Mouse (Mus musculus) intestine, embryonic 16.5 days (tissue): Measurements from ENCODE around the gene Plcd3. TPM values are rescaled to one million over a fixed set of nuclear protein-coding genes. Genes with fewer than 3 reads are reported as not detected.

Experiments
- ATAC-seq: fragments of 200-750 bp; cut with Nextera tagmentation; 2 replicates; pipeline ENCODE4 v1.8.0; 2017; ENCODE audit warnings: moderate TSS enrichment, moderate library complexity
- H3K27ac ChIP-seq: fragments of 300-500 bp; sonication (generic); 2 replicates; pipeline ENCODE4 v1.5.1; 2014; ENCODE audit warnings: mild to moderate bottlenecking, low read length
- H3K27me3 ChIP-seq: fragments of 300-500 bp; sonication (generic); replicated peaks from 2 replicates; pipeline ENCODE4 v1.6.1; 2014; ENCODE audit warnings: low read length, control low read depth, mixed read lengths; ENCODE audit not compliant: control insufficient read depth, insufficient read depth
- H3K36me3 ChIP-seq: fragments of 300-500 bp; sonication (generic); 2 replicates; pipeline ENCODE4 v1.6.1; 2014; ENCODE audit warnings: low read length, control low read depth; ENCODE audit not compliant: control insufficient read depth, insufficient read depth
- H3K4me1 ChIP-seq: fragments of 300-500 bp; sonication (generic); 2 replicates; pipeline ENCODE4 v1.6.1; 2014; ENCODE audit warnings: low read length, control low read depth, mixed read lengths; ENCODE audit not compliant: control insufficient read depth, insufficient read depth
- H3K4me2 ChIP-seq: fragments of 300-500 bp; sonication (generic); 2 replicates; pipeline ENCODE4 v1.6.1; 2014; ENCODE audit warnings: low read depth, low read length, control low read depth
- H3K4me3 ChIP-seq: fragments of 300-500 bp; sonication (generic); 2 replicates; pipeline ENCODE4 v1.5.1; 2014; ENCODE audit warnings: mild to moderate bottlenecking, low read length
- H3K9ac ChIP-seq: fragments of 300-500 bp; sonication (generic); 2 replicates; pipeline ENCODE4 v1.6.1; 2014; ENCODE audit warnings: low read depth, low read length
- H3K9me3 ChIP-seq: fragments of 300-500 bp; sonication (generic); 2 replicates; pipeline ENCODE4 v1.6.1; 2016; ENCODE audit warnings: low read length, control low read depth; ENCODE audit not compliant: control insufficient read depth
- WGBS: fragments of 180-500 bp; shearing (Covaris S2); extraction: QIAGEN DNeasy Blood & Tissue Kit; methylation state at CpG from one replicate; pipeline ENCODE4 v1.1.7; 2014; 5-methylcytosine and 5-hydroxymethylcytosine counted together
- polyA plus RNA-seq: library from polyadenylated mRNA; unstranded; fragments of >200 nt; fragmentation: Nextera tagmentation; extraction: Ambion mirVana; gene quantifications from 2 replicates; pipeline ENCODE4 v1.2.1, GENCODE M21; 2015

The Plcd3 gene
- polyA plus RNA-seq, 1 experiment from 2014 or later = 2.3 TPM

DNA sequence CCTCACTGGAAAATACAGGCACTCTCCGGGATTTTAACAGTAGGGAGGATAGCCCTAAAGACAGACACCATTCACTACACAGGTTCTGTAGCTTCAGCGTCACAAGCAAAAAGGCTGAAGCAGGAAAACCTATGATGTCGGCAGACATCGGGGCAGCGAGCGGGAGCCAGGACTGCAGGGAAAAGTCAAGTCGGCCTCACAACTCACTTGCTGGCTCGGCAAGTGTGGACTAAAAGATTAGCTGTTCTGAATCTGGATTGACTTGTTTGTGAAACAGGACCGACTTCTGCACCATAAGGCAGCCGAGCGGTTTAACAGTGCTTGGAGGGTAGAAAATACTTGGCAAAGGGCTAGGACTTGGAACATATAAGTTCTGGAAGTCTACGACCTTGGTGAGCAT, 11.5 kb upstream of the Plcd3 start:
- no peak for ATAC-seq
- Histone ChIP-seq H3K4me1 (peaks cover 24% of the 10 kb centered on the region), H3K27me3 (no peaks in the 10 kb centered on the region), H3K9me3 (no peaks in the 10 kb centered on the region), H3K9ac (peak overlapping the region; percentile 64; the same call in 1 of the 2 replicates), H3K27ac (peak overlapping the region; percentile 43), H3K36me3 (no peaks in the 10 kb centered on the region), H3K4me2 (no peak overlapping the region), H3K4me3 (no peak overlapping the region)
- 60% methylated on average over 12 of the region's 12 CpGs for WGBS

DNA sequence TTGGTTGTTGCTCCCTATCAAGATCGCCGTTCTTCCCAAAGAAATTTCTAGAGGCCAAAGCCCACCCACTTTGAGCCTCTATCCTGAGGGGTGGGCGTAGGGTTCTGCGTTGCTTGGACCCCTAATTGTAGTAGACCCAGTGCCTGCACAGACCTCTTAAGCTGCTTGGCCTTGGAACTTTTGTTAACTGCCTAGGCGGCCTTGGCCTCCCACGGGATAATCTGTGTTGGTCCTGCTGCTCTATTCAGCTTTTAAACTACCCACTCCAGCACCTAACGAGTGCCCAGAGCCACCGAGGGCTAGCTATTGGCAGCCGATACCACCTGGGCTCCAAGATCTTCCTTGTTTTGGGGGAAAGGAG, 11.1 kb upstream of the Plcd3 start:
- WGBS = 31% methylated on average over 9 of the region's 9 CpGs
- no peak for ATAC-seq
- Histone ChIP-seq H3K9ac (peak overlapping the region; percentile 64), H3K27ac (peak overlapping the region; percentile 43), H3K9me3 (no peaks in the 10 kb centered on the region), H3K4me2 (peak overlapping the region; percentile 79), H3K27me3 (no peaks in the 10 kb centered on the region), H3K4me3 (peak overlapping the region; percentile 47), H3K4me1 (peaks cover 24% of the 10 kb centered on the region), H3K36me3 (no peaks in the 10 kb centered on the region)

GRCm38 (mm10) chr11:103111881-103112551, 10.6 kb upstream of the Plcd3 start:
- Histone ChIP-seq H3K27ac (peak overlapping the region; percentile 43), H3K9ac (peak overlapping the region; percentile 64), H3K4me1 (peaks cover 24% of the 10 kb centered on the region), H3K9me3 (no peaks in the 10 kb centered on the region), H3K36me3 (no peaks in the 10 kb centered on the region), H3K27me3 (no peaks in the 10 kb centered on the region), H3K4me3 (peak overlapping the region; percentile 47), H3K4me2 (peak overlapping the region; percentile 79)
- ATAC-seq = peak; percentile 34
- WGBS = 1% methylated on average over 28 of the region's 28 CpGs

GRCm38 (mm10) chr11:103111301-103111700, 9.8 kb upstream of the Plcd3 start:
- 25% methylated on average over 10 of the region's 10 CpGs for WGBS
- ATAC-seq = no peak
- peak overlapping the region; percentile 47 for H3K4me3 ChIP-seq

GRCm38 (mm10) chr11:103106386-103106785, 4.9 kb upstream of the Plcd3 start:
- Histone ChIP-seq H3K4me1 (peaks cover 29% of the 10 kb centered on the region), H3K9me3 (no peaks in the 10 kb centered on the region), H3K4me3 (no peak overlapping the region), H3K4me2 (no peak overlapping the region), H3K9ac (no peak overlapping the region), H3K27me3 (0 out of 2 replicates have a peak, but pooled peaks cover 4% of the 10 kb centered on the region), H3K36me3 (no peaks in the 10 kb centered on the region), H3K27ac (no peak overlapping the region)
- 65% methylated on average over 4 of the region's 4 CpGs for WGBS
- no peak for ATAC-seq

More at GRCm38 (mm10) chr11:103111301-103111700, 9.8 kb upstream of the Plcd3 start:
- Histone ChIP-seq H3K9me3 (no peaks in the 10 kb centered on the region), H3K27ac (peak overlapping the region; percentile 43), H3K9ac (peak overlapping the region; percentile 64; the same call in 1 of the 2 replicates), H3K36me3 (no peaks in the 10 kb centered on the region), H3K27me3 (no peaks in the 10 kb centered on the region), H3K4me1 (peaks cover 24% of the 10 kb centered on the region), H3K4me2 (peak overlapping the region; percentile 79)

DNA sequence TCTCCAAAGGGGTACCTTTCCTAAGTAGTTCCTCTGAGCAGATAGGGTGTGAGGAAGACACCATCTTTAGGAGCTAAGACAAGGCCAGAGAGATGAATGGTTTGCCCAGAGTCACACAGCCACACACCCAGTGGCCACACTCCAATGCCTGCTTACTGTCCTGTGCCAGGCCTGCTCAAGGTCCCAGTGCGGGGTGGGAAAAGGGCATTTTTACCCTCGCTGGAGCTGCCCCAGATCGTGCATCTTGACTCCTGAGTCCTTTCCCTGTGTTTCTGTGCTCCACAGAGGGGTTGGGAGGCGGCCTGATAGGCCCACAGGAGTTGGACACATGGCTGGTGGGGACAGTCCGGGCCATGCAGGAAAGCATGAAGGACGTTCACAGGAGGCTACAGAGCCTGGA, 4.4 kb upstream of the Plcd3 start:
- peaks cover 7% of the 10 kb centered on the region for H3K27me3 ChIP-seq
- no peak overlapping the region for H3K27ac ChIP-seq
- H3K36me3 ChIP-seq = no peaks in the 10 kb centered on the region
- no peak for ATAC-seq
- no peak overlapping the region for H3K9ac ChIP-seq
- H3K4me3 ChIP-seq = no peak overlapping the region
- WGBS = 90% methylated on average over 6 of the region's 6 CpGs
- no peaks in the 10 kb centered on the region for H3K9me3 ChIP-seq
- H3K4me1 ChIP-seq = peaks cover 31% of the 10 kb centered on the region
- no peak overlapping the region for H3K4me2 ChIP-seq

GRCm38 (mm10) chr11:103105180-103105725, 3.8 kb upstream of the Plcd3 start:
- WGBS = 51% methylated on average over 14 of the region's 14 CpGs
- no peaks in the 10 kb centered on the region for H3K9me3 ChIP-seq
- peak overlapping the region; percentile 31 for H3K4me2 ChIP-seq
- H3K4me3 ChIP-seq = 0 out of 2 replicates have a peak overlapping the region, but pooled peaks have one; percentile 4
- peaks cover 10% of the 10 kb centered on the region for H3K27me3 ChIP-seq
- H3K4me1 ChIP-seq = peaks cover 31% of the 10 kb centered on the region
- H3K27ac ChIP-seq = peak overlapping the region; percentile 36
- ATAC-seq = no peak
- H3K36me3 ChIP-seq = no peaks in the 10 kb centered on the region
- H3K9ac ChIP-seq = peak overlapping the region; percentile 26

DNA sequence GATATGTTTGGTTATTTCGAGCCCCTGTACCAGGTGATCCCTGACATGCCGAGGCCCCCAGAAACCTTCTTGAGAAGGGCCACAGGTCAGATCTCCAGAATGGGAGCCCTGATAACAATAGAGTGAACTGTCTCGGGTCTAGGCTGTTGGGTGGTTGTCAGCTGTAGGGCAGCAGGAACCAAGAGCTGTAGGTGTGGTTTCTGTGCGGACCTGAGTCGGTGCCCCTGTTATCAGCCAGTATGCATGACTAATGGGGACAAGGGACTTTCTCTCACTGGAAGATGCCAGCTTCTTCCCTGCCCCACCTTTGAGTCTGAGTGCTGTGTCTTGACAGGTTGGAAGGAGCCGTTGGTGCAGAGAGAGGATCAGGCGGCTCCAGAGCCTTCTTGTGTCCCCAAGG, 3.0 kb upstream of the Plcd3 start:
- peaks cover 10% of the 10 kb centered on the region for H3K27me3 ChIP-seq
- H3K4me2 ChIP-seq = peak overlapping the region; percentile 31; the same call in 1 of the 2 replicates
- no peaks in the 10 kb centered on the region for H3K36me3 ChIP-seq
- 67% methylated on average over 7 of the region's 7 CpGs for WGBS
- H3K4me3 ChIP-seq = no peak overlapping the region
- no peak overlapping the region for H3K9ac ChIP-seq
- H3K9me3 ChIP-seq = no peaks in the 10 kb centered on the region
- ATAC-seq = no peak; the same call in 1 of the 2 replicates
- H3K27ac ChIP-seq = no peak overlapping the region; the same call in 1 of the 2 replicates
- peaks cover 31% of the 10 kb centered on the region for H3K4me1 ChIP-seq

DNA sequence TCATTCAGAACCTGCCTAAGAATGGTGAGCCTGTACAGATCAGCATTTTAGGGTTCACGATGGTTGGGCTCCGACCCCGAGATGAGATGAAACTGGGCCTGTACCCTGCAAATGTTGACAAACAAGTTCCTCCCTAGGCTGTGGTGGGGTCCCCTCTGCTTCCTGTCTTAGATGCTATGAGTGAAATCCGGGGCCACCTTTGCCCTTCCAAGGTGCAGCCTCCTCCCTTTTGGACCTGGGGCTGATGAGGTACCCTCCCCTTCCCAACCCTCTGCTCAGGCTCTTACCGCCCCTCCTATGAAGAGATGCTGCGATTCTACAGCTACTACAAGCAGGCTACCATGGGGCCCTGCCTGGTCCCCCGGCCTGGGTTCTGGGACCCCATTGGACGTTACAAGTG, 2.2 kb upstream of the Plcd3 start:
- Histone ChIP-seq H3K4me3 (peak overlapping the region; percentile 65), H3K9me3 (no peaks in the 10 kb centered on the region), H3K4me1 (peaks cover 31% of the 10 kb centered on the region), H3K27ac (no peak overlapping the region), H3K27me3 (peaks cover 10% of the 10 kb centered on the region), H3K4me2 (peak overlapping the region; percentile 96), H3K9ac (peak overlapping the region; percentile 69), H3K36me3 (no peaks in the 10 kb centered on the region)
- 54% methylated on average over 8 of the region's 8 CpGs for WGBS
- ATAC-seq = no peak
